Mouse (Mus musculus) G1E (cell line): ENCODE data around the gene Lhb. TPM values are rescaled to one million over a fixed set of nuclear protein-coding genes. Genes with fewer than 3 reads are reported as not detected.

ENCODE experiments used
- ATAC-seq: 2 replicates; pipeline ENCODE4 v1.8.0; 2016; ENCODE audit warnings: mild to moderate bottlenecking; ENCODE audit not compliant: insufficient number of reproducible peaks, poor library complexity, low FRiP score, severe bottlenecking; ENCODE audit errors: extremely low read depth
- DNase-seq: peaks from one replicate; pipeline ENCODE4 v3.0.0; 2012; ENCODE audit warnings: low spot score
- H3K27me3 ChIP-seq: 2 replicates; pipeline ENCODE4 v1.6.1; 2012; ENCODE audit warnings: mild to moderate bottlenecking, low read length, inconsistent platforms; ENCODE audit not compliant: insufficient read depth
- H3K36me3 ChIP-seq: replicated peaks from 2 replicates; pipeline ENCODE3; 2012; ENCODE audit warnings: mild to moderate bottlenecking, inconsistent platforms
- H3K4me1 ChIP-seq: 2 replicates; pipeline ENCODE4 v1.6.1; 2012; ENCODE audit warnings: low read depth, low read length, inconsistent platforms, mixed read lengths; ENCODE audit not compliant: insufficient read depth
- H3K4me3 ChIP-seq: 2 replicates; pipeline ENCODE4 v1.5.1; 2012; ENCODE audit warnings: low read depth, mild to moderate bottlenecking, inconsistent platforms, low read length, moderate library complexity, mixed read lengths
- H3K9me3 ChIP-seq: replicated peaks from 2 replicates; pipeline ENCODE4 v1.6.1; 2012; ENCODE audit warnings: inconsistent platforms
- CTCF ChIP-seq: IDR thresholded peaks from 2 replicates; pipeline ENCODE4 v1.5.1; 2012; ENCODE audit warnings: low read depth, low read length, inconsistent platforms, mixed read lengths
- GATA1 ChIP-seq: IDR thresholded peaks from 2 replicates; pipeline ENCODE4 v1.6.1; 2012; ENCODE audit warnings: borderline replicate concordance, low read length, inconsistent platforms, mixed read lengths
- GATA2 ChIP-seq: IDR thresholded peaks from 2 replicates; pipeline ENCODE4 v1.6.1; 2012; ENCODE audit warnings: low read depth, low read length, inconsistent platforms, borderline replicate concordance
- POLR2AphosphoS5 ChIP-seq: IDR thresholded peaks from 2 replicates; pipeline ENCODE4 v1.6.1; 2012; ENCODE audit warnings: low read depth, low read length, inconsistent platforms; ENCODE audit not compliant: insufficient replicate concordance
- TAL1 ChIP-seq: conservative IDR thresholded peaks from 2 replicates; pipeline ENCODE4 v1.6.1; 2012; ENCODE audit warnings: low read depth, low read length, inconsistent platforms, mixed read lengths
- polyA plus RNA-seq: library from polyadenylated mRNA; stranded (reverse); fragments of >175 nt; gene quantifications from 2 replicates; pipeline ENCODE4 v1.2.3, GENCODE M21; 2012
- total RNA-seq, 2 experiments: library from RNA; stranded (forward) in 1 of 2; stranded (reverse) in 1 of 2; fragments of 200-1000 nt in 1 of 2; fragments of >200 nt in 1 of 2; fragmentation: Nextera tagmentation in 1 of 2; gene quantifications; 2 replicates each; pipeline ENCODE4 v1.2.3; 2014 to 2017

Gene Lhb
- total and polyA plus RNA-seq, 3 experiments: not detected

DNA sequence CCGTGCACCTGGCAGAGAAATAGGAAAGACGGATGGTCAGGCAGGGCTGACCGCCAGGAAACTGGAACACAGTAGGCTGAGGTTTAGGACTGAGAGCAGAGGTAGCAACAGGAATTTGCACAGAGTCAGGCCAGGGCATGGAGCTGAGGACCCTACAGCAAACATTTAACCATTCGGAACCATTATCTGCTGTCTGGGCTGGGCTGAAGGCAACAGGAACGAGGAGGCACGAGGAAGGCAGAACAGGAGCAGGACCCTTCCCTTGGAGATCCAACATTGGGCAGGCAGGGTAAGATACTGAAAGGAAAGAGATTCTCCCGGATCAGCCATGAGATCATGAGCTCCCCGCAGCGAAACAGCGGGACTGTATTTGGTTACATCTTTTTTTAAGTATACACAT, 12.8 kb upstream of the Lhb start:
- peaks cover 69% of the 10 kb centered on the region for H3K27me3 ChIP-seq
- TF ChIP-seq POLR2AphosphoS5 (no peak), GATA2 (no peak), CTCF (no peak), TAL1 (no peak), GATA1 (no peak)
- no peak for DNase-seq

DNA sequence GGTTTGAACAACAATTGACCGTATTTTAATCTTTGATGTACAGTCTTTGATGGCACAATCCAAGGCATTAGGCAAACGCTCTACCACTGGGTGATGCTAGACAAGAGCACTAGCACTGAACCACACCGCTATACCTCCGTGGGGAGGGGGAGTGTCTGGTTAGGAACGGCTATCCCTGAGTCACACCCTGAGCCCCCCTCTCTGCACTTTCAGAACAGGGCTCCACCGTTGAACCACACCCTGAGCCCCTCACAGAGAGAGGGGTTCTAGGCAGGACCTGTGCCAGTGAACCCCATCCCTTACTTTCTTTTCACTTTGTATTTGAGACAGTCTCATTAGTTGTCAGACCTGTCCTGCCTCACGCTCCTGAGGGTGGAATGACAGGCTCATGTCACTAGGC, 12.3 kb upstream of the Lhb start:
- DNase-seq: no peak
- peaks cover 15% of the 10 kb centered on the region for H3K9me3 ChIP-seq

More for the DNA sequence above, 12.8 kb upstream of the Lhb start:
- ATAC-seq: no peak
- Histone ChIP-seq H3K4me3 (no peak overlapping the region), H3K36me3 (no peaks in the 10 kb centered on the region), H3K9me3 (peaks cover 15% of the 10 kb centered on the region), H3K4me1 (peaks cover 13% of the 10 kb centered on the region)

DNA sequence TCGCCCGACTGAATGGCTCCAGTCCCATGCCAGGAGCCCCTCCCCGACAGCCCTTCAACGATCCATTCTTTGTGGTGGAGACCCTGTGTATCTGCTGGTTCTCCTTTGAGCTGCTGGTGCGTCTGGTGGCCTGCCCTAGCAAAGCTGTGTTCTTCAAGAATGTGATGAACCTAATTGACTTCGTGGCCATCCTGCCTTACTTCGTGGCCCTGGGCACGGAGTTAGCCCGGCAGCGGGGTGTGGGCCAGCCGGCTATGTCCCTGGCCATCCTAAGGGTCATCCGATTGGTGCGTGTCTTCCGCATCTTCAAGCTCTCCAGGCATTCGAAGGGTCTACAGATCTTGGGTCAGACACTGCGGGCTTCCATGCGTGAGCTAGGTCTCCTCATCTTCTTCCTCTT, 11.7 kb upstream of the Lhb start:
- Histone ChIP-seq H3K27me3 (peaks cover 76% of the 10 kb centered on the region), H3K36me3 (no peaks in the 10 kb centered on the region), H3K9me3 (peaks cover 15% of the 10 kb centered on the region), H3K4me1 (peaks cover 17% of the 10 kb centered on the region), H3K4me3 (no peak overlapping the region)
- DNase-seq (no peak), ATAC-seq (no peak)
- no peak for TF ChIP-seq GATA1
- no peak for TF ChIP-seq GATA2
- TF ChIP-seq TAL1: no peak
- no peak for TF ChIP-seq CTCF
- TF ChIP-seq POLR2AphosphoS5: no peak

More for the DNA sequence above, 12.3 kb upstream of the Lhb start:
- H3K4me3 ChIP-seq: no peak overlapping the region
- no peak for ATAC-seq
- peaks cover 13% of the 10 kb centered on the region for H3K4me1 ChIP-seq
- H3K36me3 ChIP-seq: no peaks in the 10 kb centered on the region
- TF ChIP-seq CTCF (no peak), TAL1 (no peak), GATA1 (no peak), POLR2AphosphoS5 (no peak), GATA2 (no peak)
- H3K27me3 ChIP-seq: peaks cover 70% of the 10 kb centered on the region

GRCm38 (mm10) chr7:45409497-45410163, 11.0 kb upstream of the Lhb start:
- Histone ChIP-seq H3K4me3 (no peak overlapping the region), H3K4me1 (peaks cover 23% of the 10 kb centered on the region), H3K9me3 (peaks cover 15% of the 10 kb centered on the region), H3K36me3 (no peaks in the 10 kb centered on the region), H3K27me3 (peaks cover 83% of the 10 kb centered on the region)
- ATAC-seq (no peak), DNase-seq (no peak)
- no peak for TF ChIP-seq CTCF
- no peak for TF ChIP-seq POLR2AphosphoS5
- TF ChIP-seq GATA2: no peak
- no peak for TF ChIP-seq GATA1
- TF ChIP-seq TAL1: no peak

DNA sequence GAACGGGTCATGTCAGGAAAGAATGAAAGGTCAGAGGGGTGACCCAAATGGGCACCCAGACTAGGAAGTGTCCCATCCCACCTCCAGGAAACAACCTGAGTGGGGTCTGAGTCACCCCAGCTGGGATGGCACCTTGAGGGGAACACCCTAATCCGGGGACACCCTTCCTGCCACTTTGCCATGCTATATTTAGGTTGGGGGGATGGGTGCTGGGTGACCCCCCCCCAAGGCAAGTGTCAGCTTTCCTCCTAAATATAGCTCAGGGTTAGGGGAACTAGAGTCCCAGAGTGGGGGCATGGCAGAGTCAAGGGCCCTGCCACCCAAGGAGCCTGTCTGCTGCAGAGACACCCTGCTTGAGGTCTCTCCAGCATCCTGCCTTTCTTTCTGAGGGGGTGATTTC, 8.2 kb upstream of the Lhb start:
- ATAC-seq (no peak), DNase-seq (no peak)
- Histone ChIP-seq H3K4me3 (no peak overlapping the region), H3K36me3 (no peaks in the 10 kb centered on the region), H3K27me3 (peaks cover 88% of the 10 kb centered on the region), H3K9me3 (no peaks in the 10 kb centered on the region), H3K4me1 (peaks cover 30% of the 10 kb centered on the region)
- no peak for TF ChIP-seq TAL1
- TF ChIP-seq CTCF: no peak
- no peak for TF ChIP-seq POLR2AphosphoS5
- TF ChIP-seq GATA1: no peak
- TF ChIP-seq GATA2: no peak

GRCm38 (mm10) chr7:45413113-45413863, 7.3 kb upstream of the Lhb start, which contains the start of gene Ntf5:
TSS of gene Ntf5 (plus strand) at chr7:45413695.
- Histone ChIP-seq H3K4me3 (peak within 1 kb of the TSS; percentile 70), H3K4me1 (peaks cover 33% of the 10 kb centered on the region), H3K36me3 (no peaks in the 10 kb centered on the region), H3K27me3 (peaks cover 90% of the 10 kb centered on the region), H3K9me3 (no peaks in the 10 kb centered on the region)
- peak; percentile 67 for DNase-seq
- ATAC-seq: no peak
- TF ChIP-seq GATA2 (no peak), TAL1 (no peak), CTCF (no peak), GATA1 (no peak), POLR2AphosphoS5 (no peak)
